Mouse (Mus musculus) ovary, postnatal 10 days (tissue): Measurements from ENCODE around the gene Plg.

Experiments
- DNase-seq: peaks from one replicate; pipeline ENCODE4 v3.0.0; 2022; ENCODE audit warnings: low spot score

Plg gene

GRCm38 (mm10) chr17:12377981-12378705 lies at the start of gene Plg:
Gene Plg, plus strand, starts transcription at chr17:12378608.
- DNase-seq, result no peak

GRCm38 (mm10) chr17:12335115-12335514 lies 43.3 kb upstream of the Plg start:
- DNase-seq, result no peak

- no peak for DNase-seq
Measured at GRCm38 (mm10) chr17:12336073-12336868, 42.1 kb upstream of the Plg start.

DNA sequence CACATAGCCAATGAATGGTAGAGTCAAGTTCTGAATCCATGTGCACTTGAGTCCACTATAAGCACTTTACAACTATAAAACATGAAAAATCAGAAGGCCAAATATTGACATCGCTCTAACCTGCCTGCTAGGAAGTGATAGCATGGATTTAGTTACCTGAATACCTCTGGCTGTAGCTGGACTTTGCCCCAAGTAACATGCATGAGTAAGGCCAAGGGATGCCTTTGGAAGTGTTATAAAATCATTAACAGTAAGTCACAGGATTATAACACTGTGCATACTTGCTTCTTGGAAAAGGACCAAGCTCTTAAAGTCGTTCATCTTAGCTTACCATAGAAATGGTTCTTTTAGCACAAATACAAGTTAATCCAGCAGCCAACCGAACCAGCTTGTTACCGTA lies 41.3 kb upstream of the Plg start:
- DNase-seq, result no peak

DNA sequence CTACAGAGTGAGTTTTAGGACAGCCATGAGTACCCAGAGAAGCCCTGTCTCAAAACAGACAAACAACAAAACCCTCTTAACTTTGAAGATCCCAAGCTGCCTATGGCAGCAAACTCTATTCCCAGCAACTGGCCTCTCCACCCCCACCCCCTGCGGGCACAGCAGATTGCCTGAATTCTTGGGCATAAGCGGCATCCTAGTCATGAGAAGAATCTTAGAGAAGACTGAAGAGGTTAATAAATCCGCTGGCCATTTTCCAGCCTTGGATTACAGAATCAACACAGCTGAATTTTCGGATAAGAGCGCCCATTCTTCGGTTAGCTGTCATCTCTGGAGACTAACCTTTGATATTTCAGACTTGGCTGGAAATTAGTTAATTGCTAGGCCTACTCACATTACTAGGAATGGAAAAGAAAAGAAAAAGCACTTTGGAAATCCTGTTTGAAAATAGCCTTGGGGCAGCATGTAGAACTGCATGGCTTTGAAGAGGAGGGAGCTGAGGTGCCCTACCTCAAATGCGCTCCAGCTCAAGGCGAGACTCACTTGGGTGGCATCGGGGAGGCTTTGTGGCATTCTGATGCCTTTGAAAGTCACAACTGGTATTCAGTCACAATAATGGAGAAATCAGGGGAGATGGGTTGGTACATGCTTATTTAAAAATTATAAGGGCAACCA lies 34.6 kb upstream of the Plg start:
- DNase-seq, result no peak

- no peak for DNase-seq
Measured at GRCm38 (mm10) chr17:12347462-12347861, 30.9 kb upstream of the Plg start.

- DNase-seq, result no peak
Measured at GRCm38 (mm10) chr17:12351564-12351963, 26.8 kb upstream of the Plg start.

DNA sequence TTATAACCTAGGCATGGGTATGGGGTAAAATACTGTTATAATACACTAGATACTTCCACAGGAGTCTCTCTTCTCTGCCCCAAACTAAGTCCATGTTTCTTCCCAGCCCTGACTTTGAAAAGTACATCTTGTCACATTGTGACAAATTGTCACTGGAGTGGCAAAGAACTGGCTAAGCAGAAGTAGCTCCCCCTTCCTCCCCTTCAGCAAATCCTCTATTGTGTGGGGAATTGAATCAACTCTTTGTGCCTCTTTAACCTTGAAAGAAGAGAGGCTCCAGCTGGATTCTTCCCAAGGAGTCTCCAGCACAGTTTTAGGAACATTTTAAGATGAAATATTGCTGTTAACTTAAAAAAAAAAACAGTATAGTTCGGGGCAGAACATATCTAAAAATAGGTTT lies 25.6 kb upstream of the Plg start:
- no peak for DNase-seq

DNA sequence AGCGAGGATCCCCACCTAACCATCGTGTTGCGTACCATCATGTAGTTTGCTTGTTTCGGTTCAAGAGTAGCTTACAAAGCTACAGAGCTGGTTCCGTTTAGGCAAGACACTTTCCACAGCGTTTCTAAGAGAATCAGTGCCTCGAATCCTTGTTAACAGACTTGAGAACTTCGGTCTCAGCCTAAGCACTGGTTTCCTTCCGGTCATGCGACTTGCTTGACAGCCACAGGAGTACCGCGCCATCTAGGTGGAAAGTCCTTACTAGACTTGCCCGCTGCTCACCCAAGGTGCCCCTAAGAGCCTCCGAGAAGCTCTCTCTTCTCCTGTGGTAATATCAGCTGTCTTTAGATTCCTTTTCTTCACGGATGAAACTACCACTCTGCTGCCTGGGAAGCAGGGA lies 18.5 kb upstream of the Plg start:
- no peak for DNase-seq

GRCm38 (mm10) chr17:12363601-12364425 lies 14.6 kb upstream of the Plg start:
- DNase-seq, result no peak

GRCm38 (mm10) chr17:12364426-12364735 lies 14.0 kb upstream of the Plg start:
- no peak for DNase-seq

GRCm38 (mm10) chr17:12367373-12367930 lies 11.0 kb upstream of the Plg start:
- DNase-seq, result no peak

DNA sequence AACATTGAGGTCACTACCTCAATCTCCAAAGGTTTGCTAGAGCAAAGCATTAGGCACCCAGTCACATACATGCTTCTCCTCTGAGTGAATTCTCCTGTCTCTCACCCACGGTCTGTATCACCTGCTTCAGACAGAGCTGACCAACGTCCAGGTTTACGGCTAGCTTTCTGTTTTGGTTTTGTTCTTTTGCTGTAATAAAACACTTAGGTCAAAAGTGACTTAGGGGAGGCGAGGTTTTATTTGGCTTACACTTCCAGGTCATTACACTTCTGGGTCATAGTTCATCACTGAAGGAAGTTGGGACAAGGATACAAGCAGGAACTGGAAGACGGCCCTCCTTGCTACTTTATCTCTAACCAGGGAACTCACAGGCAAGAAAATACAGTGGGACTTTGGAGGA lies 9.0 kb upstream of the Plg start:
- no peak for DNase-seq

GRCm38 (mm10) chr17:12370289-12370688 lies 8.1 kb upstream of the Plg start:
- DNase-seq, result no peak

- peak; percentile 5 for DNase-seq
Measured at GRCm38 (mm10) chr17:12371310-12371925, 7.0 kb upstream of the Plg start.

GRCm38 (mm10) chr17:12372021-12372420 lies 6.4 kb upstream of the Plg start:
- DNase-seq, result peak; percentile 10

GRCm38 (mm10) chr17:12373601-12374144 lies 4.7 kb upstream of the Plg start:
- no peak for DNase-seq

GRCm38 (mm10) chr17:12380287-12380686 lies 1.9 kb downstream of the Plg start:
- DNase-seq, result no peak

- no peak for DNase-seq
Measured at GRCm38 (mm10) chr17:12381579-12381978, 3.2 kb downstream of the Plg start.

- DNase-seq, result no peak
Measured at GRCm38 (mm10) chr17:12382531-12382930, 4.1 kb downstream of the Plg start.
